Mouse (Mus musculus) ovary, postnatal 36 days (tissue): Measurements from ENCODE around the gene Dus1l.
"Not testable (repeated sequence)": the region's sequence is repeated elsewhere in the genome, so short reads cannot be mapped to it uniquely, and the experiment has no call there.

ENCODE experiments used
- DNase-seq: peaks from one replicate; pipeline ENCODE4 v3.0.0; 2022; ENCODE audit warnings: low spot score, mixed read lengths

Dus1l gene

GRCm38 (mm10) chr11:120795756-120796613 is at the start of gene Dus1l:
Gene Dus1l, minus strand, starts transcription at chr11:120796403.
- peak; percentile 98 for DNase-seq

- DNase-seq, result no peak
These were observed 48.1 kb upstream of the Dus1l start for GRCm38 (mm10) chr11:120844329-120844728.

GRCm38 (mm10) chr11:120833555-120834280 is 37.5 kb upstream of the Dus1l start:
- no peak for DNase-seq

DNA sequence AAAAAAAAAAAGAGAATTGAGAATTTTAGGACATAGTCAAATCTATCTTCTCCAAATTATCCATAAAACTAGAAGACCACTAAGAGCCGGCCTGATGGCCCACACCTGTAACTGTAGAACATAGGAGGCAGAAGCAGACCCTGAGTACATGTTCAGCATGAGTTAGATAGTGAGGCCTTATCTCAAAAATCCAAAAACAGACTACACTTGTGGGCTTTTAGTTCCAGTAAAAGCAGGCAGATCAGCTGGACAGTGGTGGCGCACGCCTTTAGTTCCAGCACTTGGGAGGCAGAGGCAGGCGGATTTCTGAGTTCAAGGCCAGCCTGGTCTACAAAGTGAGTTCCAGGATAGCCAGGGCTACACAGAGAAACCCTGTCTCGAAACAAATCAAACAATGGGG is 36.8 kb upstream of the Dus1l start:
- not testable (repeated sequence) for DNase-seq

GRCm38 (mm10) chr11:120831659-120832440 is 35.6 kb upstream of the Dus1l start:
- DNase-seq, result no peak

- DNase-seq, result peak; percentile 40
These were observed 34.5 kb upstream of the Dus1l start for GRCm38 (mm10) chr11:120830686-120831085.

- DNase-seq, result no peak
These were observed 33.7 kb upstream of the Dus1l start for GRCm38 (mm10) chr11:120829757-120830532.

DNA sequence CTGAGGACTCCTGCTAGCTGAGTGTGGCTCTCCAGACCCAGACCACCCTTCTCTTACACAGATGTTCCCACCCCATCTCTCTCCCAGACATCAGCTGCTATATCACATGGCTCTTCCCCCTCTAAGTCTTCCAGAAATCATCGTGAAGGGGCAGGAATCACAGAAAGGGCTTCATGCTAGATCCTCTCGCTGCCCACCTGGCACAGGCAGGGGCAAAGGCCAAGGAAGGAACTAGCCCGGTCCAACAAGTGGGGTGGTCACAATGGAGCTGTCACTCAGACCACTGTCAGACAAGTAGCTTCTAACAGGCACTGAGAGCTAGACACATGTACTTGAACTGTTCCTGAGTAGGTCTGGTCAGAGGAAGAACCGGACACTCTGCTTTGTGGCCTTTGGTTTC is 32.2 kb upstream of the Dus1l start:
- no peak for DNase-seq

GRCm38 (mm10) chr11:120826016-120826953 is 30.1 kb upstream of the Dus1l start:
- DNase-seq, result peak; percentile 4

DNA sequence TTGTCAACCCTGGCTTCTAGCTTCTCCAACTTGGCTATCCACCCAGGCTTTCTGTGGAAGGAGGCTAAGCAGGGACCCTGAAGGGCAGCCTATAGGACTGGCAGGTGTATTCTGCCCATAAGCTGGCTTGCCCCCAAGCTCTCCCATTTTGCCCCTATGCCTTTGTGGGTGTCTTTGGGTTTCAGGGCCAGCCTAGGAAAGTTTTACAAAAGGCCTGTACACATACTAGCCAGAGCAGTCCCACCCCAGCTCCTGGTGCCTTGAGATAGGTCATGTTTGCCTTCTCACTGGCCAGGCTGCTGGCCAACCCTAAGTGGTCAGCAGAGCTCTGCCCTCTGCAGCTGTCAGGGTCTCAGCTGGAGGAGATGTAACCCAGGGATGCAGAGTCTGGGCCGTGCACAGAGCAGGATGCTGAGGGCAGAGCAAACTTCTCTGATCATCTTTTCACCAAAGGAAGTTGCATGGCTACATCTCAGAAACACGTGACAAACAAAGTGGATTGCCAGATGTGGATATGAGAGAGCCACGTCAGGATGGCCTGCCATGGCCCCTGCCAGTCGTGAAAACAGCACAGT is 29.2 kb upstream of the Dus1l start:
- DNase-seq, result no peak

DNA sequence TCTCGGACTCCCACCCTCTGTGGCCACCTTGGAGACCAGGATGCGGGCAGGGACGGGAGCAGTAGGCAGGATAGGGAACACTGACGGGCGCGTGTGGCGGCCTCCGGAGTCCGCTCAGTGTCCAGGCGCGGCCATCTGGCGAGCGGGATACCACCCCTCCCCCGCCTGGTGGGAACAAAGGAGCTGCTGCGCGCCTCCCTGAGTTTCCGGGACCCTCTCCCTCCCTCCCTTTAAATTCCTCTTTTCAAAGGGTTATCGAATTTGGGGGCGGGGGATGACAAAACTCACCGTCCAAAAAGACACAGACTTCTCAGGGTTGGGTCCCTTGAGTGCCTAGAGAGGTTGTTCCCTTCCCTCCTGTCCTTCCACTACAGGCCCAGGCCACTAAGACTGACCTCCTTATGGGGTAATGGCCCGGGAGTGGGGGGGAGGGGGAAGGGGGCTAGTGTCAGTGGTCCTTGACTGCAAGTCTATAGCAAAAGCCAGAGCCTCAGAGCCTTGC is 28.6 kb upstream of the Dus1l start:
- no peak for DNase-seq

DNA sequence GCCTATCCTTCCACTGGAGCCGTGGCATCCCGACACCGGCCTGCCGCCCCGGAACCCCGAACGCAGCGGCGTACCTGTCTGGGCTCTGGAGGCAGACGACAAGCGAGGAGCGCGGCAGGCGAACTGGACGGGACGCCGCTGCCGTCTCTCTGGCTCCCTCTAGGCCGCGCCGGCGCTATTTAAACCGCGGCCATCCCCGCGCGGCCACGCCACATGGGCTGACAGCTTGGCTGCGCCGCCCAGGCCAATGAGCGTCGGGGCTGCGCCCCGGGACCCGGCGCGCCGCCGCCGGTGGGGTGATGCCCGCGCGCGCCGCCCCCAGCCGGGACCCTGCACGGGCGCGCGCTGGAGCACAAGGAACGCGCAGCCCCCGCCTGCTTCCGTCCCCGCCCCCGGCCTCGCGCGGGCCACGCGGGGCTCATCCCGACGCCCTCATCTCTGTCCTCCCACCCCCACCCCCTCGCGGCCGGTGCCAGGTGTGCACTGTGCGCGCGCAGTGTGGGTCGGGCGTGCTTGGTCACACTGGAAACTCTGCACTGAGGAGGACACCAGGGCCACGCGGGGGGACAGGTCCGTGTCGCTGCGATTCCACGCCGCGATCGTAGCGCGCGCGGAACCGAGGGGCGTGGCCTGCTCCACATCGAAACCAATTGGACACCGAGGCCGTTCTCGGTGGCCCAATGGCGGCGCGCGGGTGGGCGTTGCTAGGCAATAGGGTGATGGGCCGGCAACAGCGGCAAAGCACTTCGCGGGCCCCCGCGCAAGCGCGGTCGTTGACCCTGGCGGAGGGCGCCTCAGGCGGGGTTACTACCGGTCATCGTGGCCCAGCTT is 28.0 kb upstream of the Dus1l start, which contains the start of gene Fasn:
TSS of gene Fasn (minus strand) at position 592 of the 831 bp plus-strand sequence.
- DNase-seq, result peak; percentile 97

GRCm38 (mm10) chr11:120823551-120823947 is 27.3 kb upstream of the Dus1l start:
- no peak for DNase-seq

GRCm38 (mm10) chr11:120822831-120823550 is 26.8 kb upstream of the Dus1l start:
- peak; percentile 43 for DNase-seq

- DNase-seq, result peak; percentile 4
These were observed 26.1 kb upstream of the Dus1l start for GRCm38 (mm10) chr11:120822321-120822720.

DNA sequence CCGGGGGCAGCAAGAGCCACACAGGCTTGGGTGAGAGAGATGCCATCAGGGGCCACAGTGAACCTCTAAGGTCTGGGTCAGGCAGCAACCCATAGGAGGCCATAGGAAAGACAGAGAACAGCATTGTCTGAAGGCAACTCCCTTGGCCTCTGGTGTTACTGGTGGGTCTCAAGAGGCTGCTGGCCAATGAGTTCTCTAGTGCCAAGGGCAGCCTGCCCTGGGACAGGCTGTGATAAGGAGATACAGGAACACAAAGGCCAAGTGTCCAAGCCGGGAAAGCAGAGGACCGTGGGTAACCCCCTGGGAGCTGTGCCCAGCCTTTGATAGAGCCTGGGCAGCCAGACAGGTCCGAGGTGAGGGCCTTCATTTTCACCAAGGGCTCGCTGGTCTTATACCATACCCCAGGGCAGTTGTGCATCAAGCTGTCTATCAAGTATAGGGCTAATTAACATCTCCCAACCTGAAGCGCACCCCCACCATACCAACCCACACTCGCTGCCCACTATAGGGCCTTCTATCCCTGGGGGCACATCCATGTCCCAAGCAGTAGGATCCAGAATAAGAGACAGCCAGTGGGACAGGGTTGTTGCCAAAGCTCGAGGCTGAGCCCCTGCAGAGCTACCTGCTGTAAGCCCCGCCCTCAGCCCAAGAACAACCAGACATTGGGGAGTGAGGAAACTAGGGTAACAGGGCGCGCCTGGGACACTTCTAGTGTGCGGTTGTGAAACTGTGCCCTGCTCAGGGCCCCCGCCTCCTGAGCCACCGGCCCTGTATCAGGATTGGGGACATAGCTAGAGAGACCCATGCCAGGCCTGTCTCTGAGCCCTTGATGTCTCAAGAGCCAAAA is 25.1 kb upstream of the Dus1l start:
- peak; percentile 64 for DNase-seq

GRCm38 (mm10) chr11:120820546-120820945 is 24.3 kb upstream of the Dus1l start:
- no peak for DNase-seq
